Mouse (Mus musculus): ENCODE results near the gene Sugt1. TPM values are rescaled to one million over a fixed set of nuclear protein-coding genes. Genes with fewer than 3 reads are reported as not detected.

Sugt1 gene
- polyA plus RNA-seq, 1 experiment, result 1.7 TPM

DNA sequence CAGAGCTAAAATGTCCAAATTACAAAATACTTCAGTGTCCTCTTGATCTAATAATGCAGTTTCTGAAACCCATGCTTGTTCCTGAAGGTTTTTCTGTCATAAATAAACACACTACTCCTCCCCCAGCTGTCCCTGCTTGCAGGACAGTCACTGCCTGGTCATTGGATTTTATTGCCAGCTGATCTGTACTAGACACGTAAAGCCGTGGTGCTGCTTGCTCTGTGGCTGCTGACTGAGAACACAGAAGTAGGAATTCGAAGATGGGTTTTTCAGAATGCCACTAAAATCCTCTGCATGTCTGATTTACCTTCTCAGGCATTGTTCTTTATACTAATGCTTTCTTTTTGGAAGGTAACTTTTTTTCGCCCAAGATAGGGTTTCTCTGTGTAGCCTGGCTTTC is 49.3 kb downstream of the Sugt1 start:
- peaks cover 13% of the 10 kb centered on the region for H3K36me3 ChIP-seq (replicated peaks; ENCODE audit: low read length)
- H3K4me3 ChIP-seq (replicated peaks), result no peak overlapping the region
- peaks cover 2% of the 10 kb centered on the region for H3K27me3 ChIP-seq (replicated peaks)
- no peaks in the 10 kb centered on the region for H3K9me3 ChIP-seq
- no peak for TF ChIP-seq GATA1 (IDR thresholded peaks at IDR 0.05; ENCODE audit: borderline replicate concordance, low read length)
- no peak for TF ChIP-seq FLI1 (IDR thresholded peaks at IDR 0.05; ENCODE audit: low read length)
- peaks cover 9% of the 10 kb centered on the region for H3K4me1 ChIP-seq

DNA sequence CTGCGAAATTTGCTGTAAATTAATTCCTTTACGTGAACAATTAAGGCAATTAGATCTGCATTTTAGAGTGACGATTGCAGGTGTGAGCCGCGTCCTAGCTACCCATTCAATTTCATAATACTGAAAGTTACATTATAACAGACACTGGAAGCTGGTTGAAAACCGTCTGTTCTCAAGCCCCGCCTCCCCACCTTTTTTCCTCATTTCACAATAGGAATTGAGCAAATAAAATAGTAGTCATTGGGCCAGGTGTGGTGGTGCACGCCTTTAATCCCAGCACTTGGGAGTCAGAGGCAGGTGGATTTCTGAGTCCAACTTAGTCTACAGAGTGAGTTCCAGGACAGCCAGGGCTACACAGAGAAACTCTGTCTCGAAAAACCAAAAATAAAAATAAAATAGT is 54.6 kb downstream of the Sugt1 start:
- Histone ChIP-seq H3K27me3 (replicated peaks) (peaks cover 16% of the 10 kb centered on the region), H3K4me3 (replicated peaks) (no peak overlapping the region), H3K9me3 (no peaks in the 10 kb centered on the region), H3K4me1 (peaks cover 17% of the 10 kb centered on the region), H3K36me3 (replicated peaks; ENCODE audit: low read length) (no peaks in the 10 kb centered on the region)
- TF ChIP-seq FLI1 (IDR thresholded peaks at IDR 0.05; ENCODE audit: low read length) (no peak), GATA1 (IDR thresholded peaks at IDR 0.05; ENCODE audit: borderline replicate concordance, low read length) (no peak)

DNA sequence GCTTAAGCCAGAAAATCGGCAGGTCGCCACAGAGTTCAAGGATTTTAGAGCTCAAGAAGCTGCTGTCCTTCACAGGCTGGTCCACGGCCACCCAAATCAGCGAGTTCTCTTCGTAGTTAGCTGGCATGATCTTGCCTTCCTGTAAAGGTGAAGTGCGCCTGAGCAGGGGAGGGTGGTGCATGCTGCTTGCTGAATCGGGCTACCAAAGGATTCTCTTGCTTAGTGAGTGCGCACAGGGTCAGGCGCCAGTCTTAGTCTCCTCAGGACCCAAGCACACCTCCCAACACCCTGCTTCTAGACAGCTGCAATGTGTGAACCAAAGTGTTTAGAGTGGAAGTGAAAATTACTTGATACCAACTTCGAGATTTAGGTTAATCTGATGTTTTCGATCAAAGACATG is 57.9 kb downstream of the Sugt1 start:
- Histone ChIP-seq H3K9me3 (no peaks in the 10 kb centered on the region), H3K27me3 (replicated peaks) (peaks cover 14% of the 10 kb centered on the region)
- TF ChIP-seq FLI1 (IDR thresholded peaks at IDR 0.05; ENCODE audit: low read length), result no peak
- TF ChIP-seq GATA1 (IDR thresholded peaks at IDR 0.05; ENCODE audit: borderline replicate concordance, low read length), result no peak

GRCm38 (mm10) chr14:79649680-79650079 is 62.2 kb downstream of the Sugt1 start:
- Histone ChIP-seq H3K4me3 (replicated peaks) (no peak overlapping the region), H3K4me1 (peaks cover 19% of the 10 kb centered on the region), H3K36me3 (replicated peaks; ENCODE audit: low read length) (no peaks in the 10 kb centered on the region), H3K9me3 (no peaks in the 10 kb centered on the region), H3K27me3 (replicated peaks) (peaks cover 16% of the 10 kb centered on the region)
- TF ChIP-seq FLI1 (IDR thresholded peaks at IDR 0.05; ENCODE audit: low read length), result no peak
- no peak for TF ChIP-seq GATA1 (IDR thresholded peaks at IDR 0.05; ENCODE audit: borderline replicate concordance, low read length)

More for the DNA sequence above, 57.9 kb downstream of the Sugt1 start:
- Histone ChIP-seq H3K36me3 (replicated peaks; ENCODE audit: low read length) (no peaks in the 10 kb centered on the region), H3K4me1 (peaks cover 15% of the 10 kb centered on the region), H3K4me3 (replicated peaks) (no peak overlapping the region)

DNA sequence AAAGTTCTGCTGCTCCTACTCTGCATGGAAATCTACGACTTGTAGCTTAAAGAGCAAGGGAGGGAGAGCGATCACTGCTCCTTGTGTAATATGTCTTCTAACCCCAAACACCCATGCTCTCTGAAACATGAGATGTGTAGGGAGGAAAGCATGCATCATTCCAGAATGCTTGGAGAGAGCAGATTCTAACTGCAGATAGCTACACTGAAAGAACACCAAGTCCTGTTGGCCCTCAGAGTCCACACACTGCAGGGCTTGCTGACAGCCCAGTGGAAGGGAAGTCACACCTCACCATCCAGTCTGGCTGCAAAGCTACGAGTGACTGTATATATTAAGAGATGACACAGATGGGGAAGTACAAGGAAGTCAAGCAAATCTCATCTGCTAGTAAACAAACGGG is 65.2 kb downstream of the Sugt1 start:
- H3K9me3 ChIP-seq, result no peaks in the 10 kb centered on the region
- H3K27me3 ChIP-seq (replicated peaks), result peaks cover 5% of the 10 kb centered on the region
- no peaks in the 10 kb centered on the region for H3K36me3 ChIP-seq (replicated peaks; ENCODE audit: low read length)
- TF ChIP-seq FLI1 (IDR thresholded peaks at IDR 0.05; ENCODE audit: low read length) (no peak), GATA1 (IDR thresholded peaks at IDR 0.05; ENCODE audit: borderline replicate concordance, low read length) (no peak)
- no peak overlapping the region for H3K4me3 ChIP-seq (replicated peaks)
- peaks cover 11% of the 10 kb centered on the region for H3K4me1 ChIP-seq

GRCm38 (mm10) chr14:79658286-79658685 is 70.8 kb downstream of the Sugt1 start:
- Histone ChIP-seq H3K9me3 (no peaks in the 10 kb centered on the region), H3K36me3 (replicated peaks; ENCODE audit: low read length) (no peaks in the 10 kb centered on the region), H3K27me3 (replicated peaks) (peaks cover 30% of the 10 kb centered on the region), H3K4me3 (replicated peaks) (no peak overlapping the region), H3K4me1 (peaks cover 23% of the 10 kb centered on the region)
- TF ChIP-seq GATA1 (IDR thresholded peaks at IDR 0.05; ENCODE audit: borderline replicate concordance, low read length) (no peak), FLI1 (IDR thresholded peaks at IDR 0.05; ENCODE audit: low read length) (no peak)

- Histone ChIP-seq H3K36me3 (replicated peaks; ENCODE audit: low read length) (no peaks in the 10 kb centered on the region), H3K4me1 (peaks cover 23% of the 10 kb centered on the region), H3K27me3 (replicated peaks) (peaks cover 31% of the 10 kb centered on the region), H3K4me3 (replicated peaks) (no peak overlapping the region), H3K9me3 (no peaks in the 10 kb centered on the region)
- TF ChIP-seq GATA1 (IDR thresholded peaks at IDR 0.05; ENCODE audit: borderline replicate concordance, low read length) (no peak), FLI1 (IDR thresholded peaks at IDR 0.05; ENCODE audit: low read length) (no peak)
Measured at GRCm38 (mm10) chr14:79658748-79659508, 71.4 kb downstream of the Sugt1 start.

DNA sequence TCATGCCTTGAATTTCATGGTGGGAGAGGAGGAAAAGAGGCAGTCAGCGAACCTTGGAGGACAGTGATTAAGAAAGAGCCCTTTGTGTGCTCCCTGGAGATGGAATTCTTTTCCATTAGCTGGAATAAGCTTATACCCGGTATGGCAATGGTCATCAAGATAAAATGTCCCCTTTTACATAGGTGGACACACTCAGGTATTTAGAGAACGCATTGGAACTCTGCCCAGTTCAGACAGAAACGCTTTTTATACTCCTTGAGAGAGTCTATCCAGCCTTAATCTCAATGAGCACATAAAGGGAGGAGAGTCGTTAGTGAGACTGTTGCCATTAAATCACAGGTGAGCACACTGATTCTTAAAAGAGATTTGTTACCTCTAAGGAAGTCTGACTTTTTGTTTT is 73.0 kb downstream of the Sugt1 start:
- Histone ChIP-seq H3K4me3 (replicated peaks) (no peak overlapping the region), H3K9me3 (no peaks in the 10 kb centered on the region), H3K27me3 (replicated peaks) (peaks cover 37% of the 10 kb centered on the region), H3K4me1 (peaks cover 19% of the 10 kb centered on the region), H3K36me3 (replicated peaks; ENCODE audit: low read length) (no peaks in the 10 kb centered on the region)
- no peak for TF ChIP-seq FLI1 (IDR thresholded peaks at IDR 0.05; ENCODE audit: low read length)
- TF ChIP-seq GATA1 (IDR thresholded peaks at IDR 0.05; ENCODE audit: borderline replicate concordance, low read length), result no peak

GRCm38 (mm10) chr14:79661005-79661917 is 73.8 kb downstream of the Sugt1 start:
- peaks cover 19% of the 10 kb centered on the region for H3K4me1 ChIP-seq
- H3K4me3 ChIP-seq (replicated peaks), result peak overlapping the region; percentile 90
- H3K27me3 ChIP-seq (replicated peaks), result peaks cover 38% of the 10 kb centered on the region
- H3K9me3 ChIP-seq, result no peaks in the 10 kb centered on the region
- H3K36me3 ChIP-seq (replicated peaks; ENCODE audit: low read length), result no peaks in the 10 kb centered on the region
- no peak for TF ChIP-seq GATA1 (IDR thresholded peaks at IDR 0.05; ENCODE audit: borderline replicate concordance, low read length)
- no peak for TF ChIP-seq FLI1 (IDR thresholded peaks at IDR 0.05; ENCODE audit: low read length)

DNA sequence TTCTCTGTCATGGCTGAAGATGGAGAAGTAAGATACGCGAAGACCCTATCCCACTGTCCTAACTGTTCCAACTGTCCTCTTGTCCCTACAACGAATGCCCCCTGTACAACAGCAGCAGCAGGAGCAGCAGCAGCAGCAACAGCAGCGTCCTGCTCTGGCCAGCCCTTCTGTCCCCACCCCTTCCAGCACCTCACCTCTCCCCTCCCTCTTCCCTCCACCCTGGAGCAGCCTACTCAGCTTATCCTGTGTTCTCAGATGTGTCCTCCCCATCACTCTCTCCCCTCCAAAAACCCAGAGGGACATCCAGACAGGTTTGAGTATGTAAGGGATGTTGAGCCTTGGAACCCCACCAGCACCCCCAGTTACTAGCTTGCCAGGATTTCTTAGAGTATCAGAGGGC is 74.5 kb downstream of the Sugt1 start, which contains the start of gene Cnmd:
Gene Cnmd, minus strand, starts transcription at position 170 of the 400 bp plus-strand sequence.
- TF ChIP-seq FLI1 (IDR thresholded peaks at IDR 0.05; ENCODE audit: low read length) (no peak), GATA1 (IDR thresholded peaks at IDR 0.05; ENCODE audit: borderline replicate concordance, low read length) (no peak)
- Histone ChIP-seq H3K4me3 (replicated peaks) (peak within 1 kb of the TSS; percentile 90), H3K36me3 (replicated peaks; ENCODE audit: low read length) (no peaks in the 10 kb centered on the region)

More for the DNA sequence above, 74.5 kb downstream of the Sugt1 start, which contains the start of gene Cnmd:
- peaks cover 19% of the 10 kb centered on the region for H3K4me1 ChIP-seq
- H3K9me3 ChIP-seq, result no peaks in the 10 kb centered on the region
- H3K27me3 ChIP-seq (replicated peaks), result peaks cover 38% of the 10 kb centered on the region
